Mouse (Mus musculus) thymus, adult 2 months (tissue): ENCODE measurements around the gene Babam2.

Source experiments
- CTCF ChIP-seq: fragments of 200-500 bp; IDR thresholded peaks from 2 replicates; pipeline ENCODE4 v1.5.1; 2012; ENCODE audit warnings: mild to moderate bottlenecking, control low read depth, low read length, moderate library complexity, borderline replicate concordance; ENCODE audit not compliant: control insufficient read depth, poor library complexity, insufficient read depth; ENCODE audit errors: extremely low read depth
- POLR2A ChIP-seq: fragments of 200-500 bp; IDR thresholded peaks from 2 replicates; pipeline ENCODE4 v1.6.1; 2012; ENCODE audit warnings: mild to moderate bottlenecking, low read length, control low read depth, moderate library complexity; ENCODE audit not compliant: control insufficient read depth, poor library complexity, insufficient read depth; ENCODE audit errors: extremely low read depth

DNA sequence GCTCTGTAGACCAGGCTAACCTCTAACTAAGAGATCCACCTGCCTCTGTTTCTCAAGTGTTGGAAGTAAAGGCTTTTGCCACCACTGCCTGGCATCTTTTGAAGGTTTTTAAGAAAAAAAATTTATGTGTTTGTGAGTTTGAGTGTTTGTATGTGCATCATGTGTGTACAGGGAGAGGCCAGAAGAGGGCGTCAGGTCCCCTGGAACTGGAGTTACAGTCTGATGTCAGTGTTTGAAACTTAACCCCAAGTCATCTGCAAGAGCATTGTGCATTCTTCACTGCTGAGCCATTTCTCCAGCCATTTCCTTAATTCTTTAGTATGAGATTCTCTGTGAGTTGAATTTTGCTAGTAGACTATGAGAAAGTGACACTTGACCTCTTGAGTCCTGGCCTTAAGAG, 11.9 kb downstream of the Babam2 start:
- TF ChIP-seq CTCF (no peak), POLR2A (no peak)
